Mouse (Mus musculus) ES-Bruce4 (cell line): ENCODE results near the gene Mrps2.

ENCODE experiments used
- CTCF ChIP-seq: IDR thresholded peaks from one replicate; pipeline ENCODE4 v1.8.1; 2011; ENCODE audit warnings: low read depth, low read length
- POLR2A ChIP-seq: IDR thresholded peaks from one replicate; pipeline ENCODE4 v1.8.1; 2011; ENCODE audit warnings: low read length; ENCODE audit not compliant: insufficient read depth

DNA sequence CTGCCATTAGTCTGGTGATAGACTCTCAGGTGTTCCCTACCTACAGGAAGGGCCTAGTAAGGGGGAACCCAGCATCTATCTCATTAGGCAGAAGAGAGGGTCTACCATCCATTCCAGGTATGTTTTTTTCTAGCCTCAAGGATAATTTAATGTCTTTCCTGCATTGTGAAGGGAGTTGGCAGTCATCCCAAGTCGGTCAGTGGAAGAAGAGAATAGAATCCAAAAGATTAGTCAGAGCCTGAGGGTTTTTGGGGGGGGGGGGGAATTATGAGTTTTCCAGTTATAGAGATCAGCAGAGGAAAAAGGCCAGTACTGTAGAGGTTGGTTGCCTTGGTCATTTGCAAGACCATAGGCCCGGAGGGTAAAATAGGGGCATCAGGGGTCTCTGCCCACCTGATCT is 26.7 kb downstream of the Mrps2 start:
- TF ChIP-seq CTCF, result no peak
- no peak for TF ChIP-seq POLR2A
